Mouse (Mus musculus) G1E (cell line): ENCODE results near the gene Mrps12.

Experiments
- CTCF ChIP-seq: IDR thresholded peaks from 2 replicates; pipeline ENCODE4 v1.5.1; 2012; ENCODE audit warnings: low read depth, low read length, inconsistent platforms, mixed read lengths
- GATA1 ChIP-seq: IDR thresholded peaks from 2 replicates; pipeline ENCODE4 v1.6.1; 2012; ENCODE audit warnings: borderline replicate concordance, low read length, inconsistent platforms, mixed read lengths
- GATA2 ChIP-seq: IDR thresholded peaks from 2 replicates; pipeline ENCODE4 v1.6.1; 2012; ENCODE audit warnings: low read depth, low read length, inconsistent platforms, borderline replicate concordance
- POLR2AphosphoS5 ChIP-seq: IDR thresholded peaks from 2 replicates; pipeline ENCODE4 v1.6.1; 2012; ENCODE audit warnings: low read depth, low read length, inconsistent platforms; ENCODE audit not compliant: insufficient replicate concordance
- TAL1 ChIP-seq: conservative IDR thresholded peaks from 2 replicates; pipeline ENCODE4 v1.6.1; 2012; ENCODE audit warnings: low read depth, low read length, inconsistent platforms, mixed read lengths

DNA sequence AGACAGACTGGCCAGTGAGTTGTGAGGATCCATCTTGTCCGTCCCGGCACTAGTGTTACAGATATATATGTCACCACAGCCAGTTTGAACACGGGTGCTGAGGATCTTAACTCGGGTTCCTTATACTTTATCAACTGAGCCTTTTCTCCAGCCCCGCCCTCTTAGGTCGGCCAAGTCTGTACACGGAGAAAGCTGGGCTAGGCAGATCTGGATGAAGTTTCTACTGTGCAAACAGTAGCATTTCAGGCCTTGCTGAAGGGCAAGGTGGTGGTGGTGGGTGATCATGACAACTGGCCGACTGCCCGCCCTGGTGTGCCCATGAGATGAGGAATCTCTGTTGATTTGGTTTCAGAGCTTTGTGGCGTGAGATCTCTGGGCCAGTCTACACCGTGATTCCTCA is 44.3 kb downstream of the Mrps12 start:
- TF ChIP-seq CTCF (no peak), GATA1 (no peak), TAL1 (no peak), POLR2AphosphoS5 (no peak), GATA2 (no peak)
